Mouse (Mus musculus) stomach, postnatal 0 days (tissue): ENCODE measurements around the gene Cnksr1. TPM values are rescaled to one million over a fixed set of nuclear protein-coding genes. Genes with fewer than 3 reads are reported as not detected.

ENCODE experiments used
- ATAC-seq: fragments of 200-750 bp; cut with Nextera tagmentation; 2 replicates; pipeline ENCODE4 v1.8.0; 2017; ENCODE audit not compliant: low FRiP score, low TSS enrichment
- DNase-seq: peaks from one replicate; pipeline ENCODE4 v3.0.0-alpha.2; 2016; ENCODE audit warnings: low spot score
- H3K27ac ChIP-seq: fragments of 300-500 bp; sonication (generic); replicated peaks from 2 replicates; pipeline ENCODE4 v1.5.1; 2014; ENCODE audit warnings: mild to moderate bottlenecking, control low read depth
- H3K27me3 ChIP-seq: fragments of 300-500 bp; sonication (generic); 2 replicates; pipeline ENCODE4 v1.6.1; 2014; ENCODE audit warnings: low read length; ENCODE audit not compliant: control insufficient read depth, insufficient read depth
- H3K36me3 ChIP-seq: fragments of 300-500 bp; sonication (generic); 2 replicates; pipeline ENCODE4 v1.6.1; 2014; ENCODE audit warnings: low read length, mixed read lengths; ENCODE audit not compliant: control insufficient read depth, insufficient read depth
- H3K4me1 ChIP-seq: fragments of 300-500 bp; sonication (generic); replicated peaks from 2 replicates; pipeline ENCODE4 v1.6.1; 2014; ENCODE audit warnings: antibody characterized with exemption; ENCODE audit not compliant: control insufficient read depth, insufficient read depth
- H3K4me2 ChIP-seq: fragments of 300-500 bp; sonication (generic); replicated peaks from 2 replicates; pipeline ENCODE4 v1.6.1; 2014; ENCODE audit warnings: low read depth, mild to moderate bottlenecking, control low read depth, moderate library complexity
- H3K4me3 ChIP-seq: fragments of 300-500 bp; sonication (generic); 2 replicates; pipeline ENCODE4 v1.5.1; 2014; ENCODE audit warnings: low read depth, low read length, control low read depth
- H3K9ac ChIP-seq: fragments of 300-500 bp; sonication (generic); 2 replicates; pipeline ENCODE4 v1.6.1; 2014; ENCODE audit warnings: mild to moderate bottlenecking, low read length, control low read depth, mixed read lengths
- H3K9me3 ChIP-seq: fragments of 300-500 bp; sonication (generic); 2 replicates; pipeline ENCODE4 v1.6.1; 2016; ENCODE audit warnings: low read length; ENCODE audit not compliant: control insufficient read depth
- CTCF ChIP-seq: IDR thresholded peaks from 2 replicates; pipeline ENCODE4 v1.5.1; 2016; ENCODE audit warnings: antibody characterized with exemption, low read depth, mild to moderate bottlenecking, moderate library complexity
- EP300 ChIP-seq: optimal IDR thresholded peaks from 2 replicates; pipeline ENCODE3; 2016; ENCODE audit warnings: antibody characterized with exemption
- WGBS: fragments of 180-500 bp; shearing (Covaris S2); extraction: QIAGEN DNeasy Blood & Tissue Kit; methylation state at CpG from one replicate; pipeline ENCODE4 v1.1.7; 2014; 5-methylcytosine and 5-hydroxymethylcytosine counted together
- polyA plus RNA-seq: library from polyadenylated mRNA; unstranded; fragments of >200 nt; fragmentation: Nextera tagmentation; extraction: Ambion mirVana; gene quantifications from 2 replicates; pipeline ENCODE4 v1.2.1, GENCODE M21; 2015

Gene Cnksr1
- polyA plus RNA-seq, 1 experiment from 2014 or later = 9.4 TPM

DNA sequence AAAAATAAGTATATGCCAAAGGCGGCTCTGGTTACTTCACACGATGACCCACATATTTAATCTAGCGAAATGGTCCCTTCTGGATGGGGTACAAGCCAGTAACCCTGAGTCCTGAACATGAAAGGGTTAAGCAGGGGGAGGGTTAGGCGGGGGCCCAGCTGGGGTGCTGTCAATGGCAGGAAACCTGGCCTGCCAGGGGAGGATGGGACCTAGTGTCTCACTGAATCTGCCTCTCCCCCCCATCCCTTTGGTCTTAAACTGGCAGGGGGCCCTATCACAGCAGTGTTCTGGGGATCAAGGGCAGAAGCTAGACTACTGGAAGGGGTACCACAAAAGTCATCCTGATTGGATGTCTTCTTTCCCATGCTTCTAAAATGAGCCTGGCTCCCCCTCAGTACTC is 17.7 kb upstream of the Cnksr1 start:
- Histone ChIP-seq H3K27me3 (peaks cover 7% of the 10 kb centered on the region; the same call in 1 of the 2 replicates), H3K4me2 (no peak overlapping the region), H3K4me3 (no peak overlapping the region), H3K36me3 (no peaks in the 10 kb centered on the region), H3K9me3 (no peaks in the 10 kb centered on the region), H3K27ac (0 out of 2 replicates have a peak overlapping the region, but pooled peaks have one; percentile 14), H3K9ac (no peak overlapping the region), H3K4me1 (0 out of 2 replicates have a peak, but pooled peaks cover 2% of the 10 kb centered on the region)
- ATAC-seq (no peak), DNase-seq (no peak)
- WGBS = 45% methylated on average over 4 of the region's 4 CpGs
- no peak for TF ChIP-seq EP300
- TF ChIP-seq CTCF = no peak

DNA sequence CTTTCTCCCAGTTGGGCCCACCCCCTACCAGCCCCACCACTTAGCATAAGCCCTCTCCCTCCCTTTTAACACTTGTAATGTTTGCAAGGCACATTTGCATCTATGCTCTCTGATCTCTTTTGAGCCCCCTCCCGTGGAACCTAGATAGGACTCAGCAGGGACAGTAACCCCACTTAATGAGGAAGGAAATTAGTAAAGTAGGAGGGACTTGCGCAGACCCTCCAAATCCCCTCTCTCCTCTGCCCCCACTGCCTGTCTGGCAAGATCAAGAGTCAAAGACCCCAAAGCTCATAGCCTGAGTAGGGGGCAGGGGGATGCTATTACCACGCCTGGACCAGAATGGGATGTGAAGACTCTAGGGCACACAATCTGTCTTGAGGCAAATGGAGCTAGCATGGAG is 16.6 kb upstream of the Cnksr1 start:
- Histone ChIP-seq H3K27me3 (peaks cover 11% of the 10 kb centered on the region; the same call in 1 of the 2 replicates), H3K27ac (no peak overlapping the region)

DNA sequence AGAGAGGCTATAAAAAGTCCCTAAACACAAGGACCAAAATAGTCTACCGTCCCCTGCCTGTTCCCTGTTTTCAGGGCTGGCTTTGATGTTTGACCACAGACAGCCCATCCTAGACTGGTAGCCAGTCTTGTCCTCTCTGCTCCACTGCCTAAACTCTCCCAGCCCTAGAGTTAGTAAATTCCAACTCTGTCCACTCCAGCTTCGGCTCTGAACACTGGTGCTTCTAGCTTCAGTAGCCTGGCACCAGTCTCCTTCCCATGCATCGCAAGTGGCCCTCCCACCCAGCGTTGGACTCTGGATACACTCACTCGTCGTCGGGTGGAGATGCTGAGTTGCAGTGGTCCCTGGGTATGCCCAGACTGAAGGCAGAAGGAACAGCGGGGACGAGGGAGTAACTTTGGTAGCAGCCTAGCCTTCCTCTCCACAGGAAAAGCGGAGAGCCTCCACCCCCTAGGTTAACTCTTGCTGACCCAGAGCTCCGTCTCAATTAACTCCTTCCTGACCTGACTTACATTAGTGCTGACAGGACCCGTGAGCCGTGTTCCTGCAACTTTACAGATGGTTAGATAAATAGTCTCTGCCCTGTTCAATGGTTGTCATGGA is 15.6 kb upstream of the Cnksr1 start, which contains the start of gene Grrp1:
Gene Grrp1 (minus strand): TSS at position 385 of the 603 bp plus-strand sequence.
- no peak for ATAC-seq
- peak within 1 kb of the TSS; percentile 40; the same call in 1 of the 2 replicates for H3K27ac ChIP-seq
- H3K4me2 ChIP-seq = peak within 1 kb of the TSS; percentile 37
- no peaks in the 10 kb centered on the region for H3K9me3 ChIP-seq
- H3K4me3 ChIP-seq = peak within 1 kb of the TSS; percentile 27
- peaks cover 11% of the 10 kb centered on the region; the same call in 1 of the 2 replicates for H3K27me3 ChIP-seq
- 0 out of 2 replicates have a peak, but pooled peaks cover 2% of the 10 kb centered on the region for H3K4me1 ChIP-seq
- TF ChIP-seq CTCF (no peak), EP300 (no peak)
- no peaks in the 10 kb centered on the region for H3K36me3 ChIP-seq
- WGBS = 3% methylated on average over 13 of the region's 13 CpGs
- no peak for DNase-seq
- H3K9ac ChIP-seq = 0 out of 2 replicates have a peak within 1 kb of the TSS, but pooled peaks have one; percentile 23

More for the DNA sequence above, 16.6 kb upstream of the Cnksr1 start:
- H3K4me1 ChIP-seq = 0 out of 2 replicates have a peak, but pooled peaks cover 2% of the 10 kb centered on the region
- ATAC-seq (no peak), DNase-seq (no peak)
- H3K36me3 ChIP-seq = no peaks in the 10 kb centered on the region
- H3K9me3 ChIP-seq = no peaks in the 10 kb centered on the region
- WGBS = 52% methylated on average over 3 of the region's 3 CpGs
- H3K4me2 ChIP-seq = no peak overlapping the region
- H3K4me3 ChIP-seq = no peak overlapping the region
- no peak for TF ChIP-seq CTCF
- TF ChIP-seq EP300 = no peak
- H3K9ac ChIP-seq = no peak overlapping the region

DNA sequence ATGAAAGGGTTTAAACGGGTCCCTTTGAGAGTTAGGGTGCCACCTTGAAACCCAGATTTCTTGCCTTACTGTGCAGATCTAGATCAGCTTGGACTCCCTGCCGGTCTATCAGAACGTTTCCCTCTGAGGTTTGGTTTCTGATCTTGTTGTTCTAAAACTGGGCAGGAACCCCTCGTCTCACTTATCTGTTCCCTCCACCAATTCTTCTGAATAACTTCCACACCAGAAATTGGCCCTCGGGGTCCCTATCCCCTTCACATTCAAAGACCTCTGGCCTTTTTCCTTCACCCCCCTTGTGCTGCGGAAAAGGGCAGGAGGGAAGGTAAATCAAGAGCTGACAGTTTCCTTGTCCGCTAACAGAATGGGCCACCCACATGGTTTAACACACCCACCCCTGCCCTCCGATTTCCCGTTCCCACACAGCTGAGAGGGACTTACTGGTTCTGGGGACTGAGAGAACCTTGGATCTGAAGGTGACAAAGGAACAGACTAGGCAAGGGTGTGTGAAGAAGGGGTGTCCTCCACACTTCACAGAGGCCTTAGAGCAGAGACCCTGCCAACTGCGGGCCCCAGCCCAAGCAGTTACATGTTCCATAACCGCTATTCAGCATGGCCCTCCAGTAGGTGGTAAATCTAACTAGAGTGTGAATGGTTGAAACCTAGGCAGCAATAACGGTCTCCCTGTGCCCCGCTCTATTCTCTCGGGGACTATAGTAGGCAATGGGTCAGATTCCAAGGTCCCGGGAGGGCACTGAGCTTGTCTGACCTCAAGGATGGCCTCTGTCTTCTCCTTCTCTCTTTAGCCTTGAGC is 14.9 kb upstream of the Cnksr1 start:
- peaks cover 11% of the 10 kb centered on the region; the same call in 1 of the 2 replicates for H3K27me3 ChIP-seq
- 0 out of 2 replicates have a peak, but pooled peaks cover 2% of the 10 kb centered on the region for H3K4me1 ChIP-seq

DNA sequence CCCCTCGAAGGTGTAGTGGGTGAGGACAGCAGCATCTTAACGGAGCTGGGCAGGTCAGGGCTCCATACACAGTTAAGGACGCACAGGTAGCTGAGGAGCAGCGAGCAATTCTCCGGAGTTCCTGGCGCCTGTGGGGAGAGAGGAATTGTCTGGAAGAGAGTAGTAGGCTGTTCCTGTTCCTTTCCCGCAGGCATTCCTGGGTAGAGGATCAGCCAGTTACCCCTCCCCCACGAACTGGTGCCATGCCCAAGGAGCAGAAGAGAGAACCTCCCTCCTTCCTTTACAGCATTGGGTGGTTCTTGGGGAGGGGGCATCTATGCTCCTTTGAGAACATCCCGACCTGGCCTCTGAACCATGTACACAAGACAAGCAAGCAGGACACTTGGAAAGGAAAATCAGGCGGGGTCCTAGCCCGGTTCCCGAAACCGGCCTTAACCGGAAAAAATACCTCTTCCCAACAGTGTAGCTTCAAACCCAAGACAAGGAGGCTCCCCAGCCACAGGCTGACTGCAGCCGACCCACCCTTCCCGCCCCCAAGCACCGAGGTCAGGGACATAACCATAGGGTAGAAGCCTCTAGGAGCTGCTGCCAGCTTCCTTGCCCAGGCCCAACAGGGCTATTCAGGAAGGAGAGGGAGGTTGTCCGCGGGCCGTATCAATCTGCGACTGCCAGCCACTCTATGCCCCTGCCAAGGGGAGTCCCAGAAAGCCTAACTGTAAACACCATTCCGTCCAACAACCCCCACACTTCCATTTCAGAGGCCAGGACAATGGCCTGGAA is 14.1 kb upstream of the Cnksr1 start:
- 30% methylated on average over 22 of the region's 22 CpGs for WGBS
- 0 out of 2 replicates have a peak, but pooled peaks cover 2% of the 10 kb centered on the region for H3K4me1 ChIP-seq

More for the DNA sequence above, 14.9 kb upstream of the Cnksr1 start:
- DNase-seq = no peak
- H3K9ac ChIP-seq = 0 out of 2 replicates have a peak overlapping the region, but pooled peaks have one; percentile 23
- peak overlapping the region; percentile 40; the same call in 1 of the 2 replicates for H3K27ac ChIP-seq
- H3K4me2 ChIP-seq = peak overlapping the region; percentile 37
- peak overlapping the region; percentile 27 for H3K4me3 ChIP-seq
- WGBS = 34% methylated on average over 15 of the region's 15 CpGs
- no peaks in the 10 kb centered on the region for H3K9me3 ChIP-seq
- TF ChIP-seq EP300 (no peak), CTCF (no peak)
- H3K36me3 ChIP-seq = no peaks in the 10 kb centered on the region
- ATAC-seq = no peak

More for the DNA sequence above, 14.1 kb upstream of the Cnksr1 start:
- H3K4me2 ChIP-seq = peak overlapping the region; percentile 82
- H3K9me3 ChIP-seq = no peaks in the 10 kb centered on the region
- H3K4me3 ChIP-seq = peak overlapping the region; percentile 42
- no peak for DNase-seq
- no peaks in the 10 kb centered on the region for H3K36me3 ChIP-seq
- H3K27ac ChIP-seq = 0 out of 2 replicates have a peak overlapping the region, but pooled peaks have one; percentile 18
- H3K27me3 ChIP-seq = peaks cover 11% of the 10 kb centered on the region; the same call in 1 of the 2 replicates
- ATAC-seq = no peak
- no peak for TF ChIP-seq EP300
- no peak for TF ChIP-seq CTCF
- peak overlapping the region; percentile 47; the same call in 1 of the 2 replicates for H3K9ac ChIP-seq
